Mouse (Mus musculus) liver, embryonic 14.5 days (tissue): ENCODE measurements around the gene Cbx7.

Source experiments
- CTCF ChIP-seq: IDR thresholded peaks from 2 replicates; pipeline ENCODE4 v1.5.1; 2016; ENCODE audit warnings: antibody characterized with exemption, low read depth, control low read depth
- EP300 ChIP-seq: IDR thresholded peaks from 2 replicates; pipeline ENCODE4 v1.6.1; 2016; ENCODE audit warnings: antibody characterized with exemption, low read depth

DNA sequence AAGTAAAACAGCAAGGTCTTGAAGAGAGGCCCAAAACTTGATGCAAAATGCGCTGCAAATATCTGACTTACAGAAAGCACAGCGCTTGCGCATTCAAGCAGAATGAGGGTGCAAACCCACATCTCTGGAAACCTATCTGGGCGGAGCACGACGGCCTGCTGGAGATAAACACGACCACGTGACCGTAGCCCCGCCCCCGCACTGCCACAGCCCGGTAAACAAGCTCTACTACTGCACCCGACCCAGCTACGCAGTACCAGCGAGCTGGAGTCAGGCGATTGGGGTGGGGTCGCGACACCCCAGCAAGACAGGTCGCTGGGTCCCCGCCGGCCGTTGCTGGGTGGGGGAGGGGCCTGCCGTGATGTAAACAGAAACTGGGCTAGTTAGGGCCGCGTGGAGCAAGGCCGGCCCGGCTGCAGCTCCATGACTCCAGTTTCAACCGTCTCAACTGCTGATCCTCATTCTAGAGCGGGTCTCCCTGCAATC lies 43.2 kb downstream of the Cbx7 start:
- no peak for TF ChIP-seq CTCF
- TF ChIP-seq EP300: peak; percentile 85
